Mouse (Mus musculus) adrenal gland, postnatal 36 days (tissue): Measurements from ENCODE around the gene Srp9. TPM values are rescaled to one million over a fixed set of nuclear protein-coding genes. Genes with fewer than 3 reads are reported as not detected.

Source experiments
- DNase-seq, 2 experiments: peaks; one replicate each; pipeline ENCODE4 v3.0.0; 2021; ENCODE audit warnings: mixed read lengths in 1 of 2
- long read RNA-seq, 2 experiments: library from polyadenylated mRNA; stranded (forward); transcript quantifications; one replicate each; pipeline ENCODE4 v2.0.0; 2021; ENCODE audit warnings: borderline sequencing depth in 2 of 2
- total RNA-seq, 2 experiments: library from RNA; stranded (reverse); gene quantifications; 2 replicates each; pipeline ENCODE4 v1.2.3; 2021

The Srp9 gene
- total RNA-seq: 10 to 100 TPM; 57.1 to 72.5 TPM
- long read RNA-seq, experiment 1, transcript Srp9-202 (2 exons, 823 nt): minor isoform, 6 of 152 reads
- long read RNA-seq, experiment 1, transcript Srp9-201 (3 exons, 1,367 nt): major isoform, 140 of 152 reads
- long read RNA-seq, experiment 1, partial matches to known transcripts: 2 of 152 reads
- long read RNA-seq, experiment 1, other reads (novel, unspliced or antisense): 2 of 152 reads
- long read RNA-seq, experiment 2, transcript Srp9-201 (3 exons, 1,367 nt): major isoform, 64 of 68 reads
- long read RNA-seq, experiment 2, partial matches to known transcripts: 0 of 68 reads
- long read RNA-seq, experiment 2, other reads (novel, unspliced or antisense): 0 of 68 reads

GRCm38 (mm10) chr1:182124506-182124905 is at the start of gene Srp9:
Srp9 (plus strand) TSS chr1:182124737.
- peak; percentile 99 to 100 for DNase-seq

DNA sequence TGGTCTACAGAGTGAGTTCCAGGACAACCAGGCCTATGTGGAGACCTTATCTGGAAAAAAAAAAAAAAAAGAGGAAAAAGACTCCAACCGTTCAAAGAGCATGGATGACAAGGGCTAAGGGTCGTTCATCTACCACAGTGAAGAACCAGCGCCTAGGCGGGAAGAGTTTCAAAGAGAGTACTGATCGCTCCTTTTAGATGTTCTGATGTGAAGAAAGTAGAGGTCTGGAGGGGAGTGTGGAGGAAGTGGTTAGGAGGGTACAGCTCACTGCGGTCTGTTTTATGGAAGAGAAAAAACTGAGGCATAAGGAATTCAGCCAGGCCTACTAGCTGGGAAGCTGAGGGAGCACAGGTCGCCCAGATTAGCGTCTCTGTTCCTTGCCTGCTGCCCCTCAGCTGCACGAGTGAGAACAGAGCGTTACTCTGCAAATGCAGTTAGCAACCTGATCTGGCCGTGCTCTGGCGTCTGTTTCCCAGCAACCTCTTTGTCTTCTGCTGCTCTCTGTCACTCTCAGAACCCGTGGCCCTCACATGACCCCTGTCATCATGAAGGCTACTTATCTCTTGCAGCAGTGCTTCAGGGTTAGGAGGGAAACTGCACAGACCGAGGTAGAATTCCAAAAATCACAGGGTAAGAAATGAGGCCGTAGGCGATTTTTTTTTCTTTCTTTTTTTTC is 42.7 kb upstream of the Srp9 start:
- DNase-seq: peak; percentile 62 to 67

DNA sequence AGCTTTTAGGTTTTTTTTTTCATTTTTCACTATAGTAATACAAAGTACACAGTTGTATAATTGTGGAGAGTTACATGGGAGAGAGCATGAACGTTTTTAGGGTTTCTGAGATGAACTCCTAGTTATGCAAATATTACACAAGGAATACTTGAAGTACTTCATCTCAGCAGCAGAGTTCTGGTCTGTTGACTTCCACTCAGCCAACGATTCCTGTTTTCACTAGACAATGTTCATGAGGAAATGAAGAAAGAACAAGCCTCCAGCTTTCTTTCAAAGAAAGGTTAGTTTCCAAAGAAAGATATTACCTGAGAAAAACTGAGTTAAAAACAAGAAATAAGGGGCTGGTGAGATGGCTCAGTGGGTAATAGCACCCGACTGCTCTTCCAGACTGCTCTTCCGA is 41.1 kb upstream of the Srp9 start:
- no peak for DNase-seq

DNA sequence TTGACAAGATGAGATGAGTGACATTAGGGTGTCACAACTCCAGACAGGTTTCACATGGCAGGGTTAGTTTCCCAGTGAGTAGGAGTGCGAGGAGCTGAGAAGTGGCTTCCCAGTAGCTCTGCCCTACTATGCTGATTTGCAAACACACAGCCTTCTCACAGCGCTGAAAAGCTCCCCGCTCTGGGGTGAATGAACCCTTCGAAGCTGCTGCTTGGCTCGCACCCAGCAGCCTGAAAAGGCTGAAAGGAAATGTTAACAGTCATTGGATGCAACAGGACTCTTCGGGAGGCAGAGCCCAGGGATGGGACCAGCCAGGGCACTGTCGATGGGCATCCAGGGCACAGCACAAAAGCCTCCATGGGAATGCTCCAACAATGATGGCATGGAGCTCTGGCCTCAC is 37.8 kb upstream of the Srp9 start:
- no peak for DNase-seq

DNA sequence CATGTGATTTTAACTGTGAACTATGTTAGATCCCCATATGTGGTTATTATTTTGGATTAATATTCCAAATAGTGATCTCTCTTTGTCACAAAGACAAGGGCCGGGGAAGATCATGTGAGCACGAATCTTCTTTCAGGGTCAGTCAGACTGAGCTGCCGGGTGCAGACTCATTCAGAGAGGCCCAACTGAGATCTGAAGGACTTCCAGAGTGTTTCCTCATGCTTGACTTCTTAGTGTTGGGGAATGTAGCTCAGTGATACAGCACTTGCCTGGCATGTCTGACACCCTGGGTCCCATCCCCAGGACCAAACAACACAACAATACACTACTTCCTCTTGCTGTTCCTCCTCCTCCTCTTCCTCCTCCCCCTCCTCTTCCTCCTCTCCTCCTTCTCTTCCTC is 37.2 kb upstream of the Srp9 start:
- DNase-seq: no peak

DNA sequence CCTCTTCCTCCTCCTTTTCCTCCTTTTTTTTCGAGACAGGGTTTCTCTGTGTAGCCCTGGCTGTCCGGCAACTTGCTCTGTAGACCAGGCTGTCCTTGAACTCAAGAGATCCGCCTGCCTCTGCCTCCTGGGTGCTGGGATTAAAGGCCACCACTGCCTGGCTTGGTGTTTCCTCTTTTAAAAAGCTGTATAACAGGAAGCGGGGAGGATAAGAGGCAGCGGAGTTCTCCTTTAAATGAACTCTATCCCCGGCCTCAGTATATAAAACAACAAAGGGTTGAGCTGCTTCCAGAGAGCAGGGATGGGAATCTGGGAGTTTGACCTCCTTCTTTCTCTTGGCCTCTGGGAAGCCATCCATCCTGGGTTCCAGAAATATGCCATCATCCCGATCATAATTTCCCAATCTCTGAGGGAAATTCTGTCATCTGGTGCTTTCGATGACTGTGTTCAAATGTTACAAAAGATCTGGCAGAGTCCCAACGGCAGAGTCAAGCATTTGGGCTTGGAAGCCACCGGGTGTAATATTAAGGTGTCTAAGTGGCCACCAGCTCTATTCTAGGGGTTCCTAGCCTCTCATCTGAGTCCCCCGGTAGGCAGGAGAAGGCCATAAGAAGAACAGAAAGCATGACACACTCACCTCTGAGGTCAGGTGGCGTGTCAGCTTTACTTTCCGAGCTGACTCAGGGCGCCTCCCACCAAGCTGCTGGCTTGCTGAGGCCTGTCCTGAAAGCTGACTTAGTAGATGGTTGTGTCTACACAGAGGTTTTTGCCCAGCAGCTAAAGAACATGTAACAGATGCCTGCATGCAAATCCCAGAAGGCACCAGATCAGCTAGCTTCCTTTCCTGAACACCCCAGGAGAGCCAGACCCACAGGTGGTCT is 36.5 kb upstream of the Srp9 start:
- DNase-seq: peak; percentile 57 to 61

DNA sequence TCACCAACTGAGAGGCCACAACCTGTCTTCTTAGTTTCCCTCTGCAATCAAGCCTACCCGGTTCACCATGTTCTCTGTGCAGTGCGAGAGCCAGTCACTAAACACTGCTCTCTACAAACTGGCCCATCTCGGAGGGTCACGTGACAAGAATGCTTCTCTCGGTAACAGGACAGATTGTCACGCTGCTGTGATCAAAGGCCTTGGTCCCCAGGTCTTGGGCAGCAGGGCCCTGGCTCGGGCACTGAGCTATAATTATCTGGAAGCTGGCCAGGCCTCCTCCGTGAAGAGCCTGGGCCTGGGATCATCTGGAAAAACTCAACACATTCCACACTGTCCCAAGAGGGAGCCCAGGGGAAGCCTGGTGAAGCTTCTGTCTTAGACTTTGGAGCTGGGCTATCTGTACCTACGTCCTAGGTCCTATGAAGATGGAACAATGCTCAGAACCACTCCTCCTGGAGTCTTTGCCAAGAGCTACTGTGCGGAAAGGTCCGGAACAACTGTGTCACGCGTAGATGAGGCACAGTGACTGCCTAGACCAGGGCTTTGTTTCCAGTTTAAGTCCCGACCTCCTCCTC is 35.6 kb upstream of the Srp9 start:
- DNase-seq: peak in 1 of 2 experiments; percentile 35

- no peak for DNase-seq
Measured at GRCm38 (mm10) chr1:182089600-182090297, 34.8 kb upstream of the Srp9 start.

DNA sequence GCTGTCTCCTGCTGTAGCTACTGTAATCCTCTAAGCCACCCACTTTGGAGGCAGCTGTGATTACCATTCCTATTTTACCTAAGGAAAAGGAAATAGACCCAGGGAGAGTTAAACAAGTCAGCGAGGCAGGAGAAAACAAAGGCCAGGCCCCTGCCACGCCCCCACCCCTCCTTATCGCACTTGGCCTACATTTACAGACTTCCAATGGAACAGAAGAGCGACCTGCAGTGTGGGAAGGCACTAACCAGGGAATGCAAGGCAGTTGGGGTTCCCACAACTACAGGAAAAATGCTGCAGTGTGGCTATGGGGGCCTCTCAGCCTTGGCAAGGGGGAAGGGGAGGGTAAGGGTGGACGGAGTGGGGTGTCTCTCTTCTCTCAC is 34.2 kb upstream of the Srp9 start:
- DNase-seq: no peak

- no peak for DNase-seq
Measured at GRCm38 (mm10) chr1:182091261-182091660, 33.3 kb upstream of the Srp9 start.

DNA sequence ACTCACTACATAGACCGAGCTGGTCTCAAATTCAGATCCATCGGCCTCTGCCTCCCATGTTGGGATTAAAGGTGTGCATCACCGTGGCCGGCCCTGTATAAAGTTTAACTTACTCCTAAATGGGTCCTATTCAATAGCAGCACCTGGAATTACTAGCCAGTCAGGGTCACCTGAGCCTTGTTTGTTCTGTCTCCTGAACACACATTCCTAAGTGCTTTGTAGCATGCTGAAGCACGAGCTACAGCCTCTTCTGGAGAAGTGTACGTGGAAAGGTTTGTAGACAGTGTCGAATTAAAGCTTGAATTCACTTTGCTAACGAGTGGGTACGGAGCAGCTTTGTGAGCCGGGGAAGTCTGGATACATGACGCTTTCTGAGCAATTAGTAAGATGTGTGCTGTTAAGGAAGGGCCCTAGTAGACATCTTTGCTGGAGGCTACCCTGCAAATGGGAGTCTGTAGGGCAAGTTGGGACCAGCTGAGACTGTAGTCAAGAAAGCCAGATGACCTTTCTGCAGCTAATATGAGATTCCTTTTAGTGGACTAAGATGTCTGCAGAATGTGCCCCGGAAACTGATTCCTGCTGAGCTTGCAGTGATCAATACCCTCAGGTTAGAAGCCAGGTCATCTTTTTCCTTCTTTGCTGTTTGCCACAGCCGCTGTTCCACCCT is 32.7 kb upstream of the Srp9 start:
- DNase-seq: no peak

- no peak for DNase-seq
Measured at GRCm38 (mm10) chr1:182092413-182092800, 32.1 kb upstream of the Srp9 start.

DNA sequence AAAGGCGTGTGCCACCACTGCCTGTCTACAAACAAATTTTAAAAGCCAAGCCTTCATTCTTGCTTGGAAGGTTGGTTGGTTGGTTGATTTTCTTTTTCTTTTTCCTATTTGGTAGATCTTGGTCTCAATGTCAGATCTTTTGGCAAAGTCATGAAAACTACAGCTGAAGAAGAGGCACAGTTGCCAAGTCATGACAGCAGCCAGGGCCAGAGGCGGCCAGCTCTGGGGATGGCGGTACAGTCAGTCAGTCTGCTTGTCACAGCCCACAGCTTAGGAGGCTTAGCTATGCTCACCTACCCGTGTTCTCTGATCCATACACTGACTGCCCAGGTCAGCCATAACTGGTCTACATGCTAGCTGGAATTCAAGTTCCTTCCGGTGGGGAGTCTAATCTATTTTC is 31.1 kb upstream of the Srp9 start:
- DNase-seq: peak in 1 of 2 experiments; percentile 54

- no peak for DNase-seq
Measured at GRCm38 (mm10) chr1:182094473-182095136, 29.9 kb upstream of the Srp9 start.

- no peak for DNase-seq
Measured at GRCm38 (mm10) chr1:182095240-182095741, 29.2 kb upstream of the Srp9 start.

DNA sequence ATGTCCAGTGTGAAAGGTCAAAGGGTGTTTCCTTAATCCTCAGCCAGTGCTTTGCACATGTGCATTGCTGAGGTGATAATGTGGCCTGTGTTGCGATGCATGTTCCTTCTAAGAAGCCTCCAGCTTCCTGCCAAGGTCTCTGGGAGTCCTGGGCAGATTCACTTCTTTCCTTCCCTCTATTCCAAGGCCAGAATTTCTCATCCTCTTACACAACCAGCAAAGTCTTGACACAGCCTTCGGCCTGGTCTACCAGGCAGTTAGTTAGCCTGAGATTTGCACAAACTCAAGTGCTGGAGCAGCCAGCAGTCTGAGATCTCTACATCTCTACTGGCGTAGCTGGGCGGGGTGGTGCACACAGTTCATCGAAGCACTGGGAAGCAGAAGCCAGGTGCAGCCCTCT is 27.8 kb upstream of the Srp9 start:
- no peak for DNase-seq

DNA sequence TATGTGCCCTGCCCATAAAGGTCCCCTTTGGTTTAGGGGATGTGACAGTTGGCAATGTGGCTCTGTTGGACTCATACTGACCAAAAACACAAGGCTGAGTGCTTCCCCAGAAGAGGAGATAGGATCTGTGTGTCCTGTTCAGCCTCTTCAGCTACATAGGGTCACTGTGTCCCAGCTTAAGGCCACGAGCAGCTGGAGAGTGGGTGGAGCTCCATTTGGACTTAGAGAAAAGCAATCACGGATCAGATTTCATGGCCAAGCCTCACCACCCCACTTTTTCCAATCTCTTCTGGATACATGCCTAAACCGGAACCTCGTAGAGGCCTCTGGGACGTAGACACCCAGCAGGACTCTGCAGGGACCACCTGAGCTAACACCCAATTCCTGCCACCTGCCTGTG is 25.5 kb upstream of the Srp9 start:
- DNase-seq: no peak

DNA sequence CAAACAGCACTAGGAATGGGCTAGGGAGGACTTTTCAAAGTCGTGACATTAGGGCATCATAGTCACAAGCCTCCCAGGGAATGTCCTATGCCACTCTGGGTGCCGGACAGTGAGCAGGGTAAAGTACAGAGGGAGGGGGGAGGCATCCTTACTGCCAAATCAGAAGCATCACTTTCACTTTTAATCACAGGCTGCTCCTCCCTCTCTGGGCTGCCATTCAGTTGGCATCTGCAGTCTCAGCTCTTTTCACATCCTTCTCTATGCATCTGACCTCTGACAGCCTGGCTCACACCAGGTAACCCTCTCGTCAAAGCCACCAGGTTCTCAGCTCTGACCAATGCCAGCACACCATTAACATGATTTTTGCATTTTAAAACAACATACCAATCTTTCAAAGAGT is 24.1 kb upstream of the Srp9 start:
- DNase-seq: no peak

GRCm38 (mm10) chr1:182101468-182101867 is 23.1 kb upstream of the Srp9 start:
- no peak for DNase-seq

DNA sequence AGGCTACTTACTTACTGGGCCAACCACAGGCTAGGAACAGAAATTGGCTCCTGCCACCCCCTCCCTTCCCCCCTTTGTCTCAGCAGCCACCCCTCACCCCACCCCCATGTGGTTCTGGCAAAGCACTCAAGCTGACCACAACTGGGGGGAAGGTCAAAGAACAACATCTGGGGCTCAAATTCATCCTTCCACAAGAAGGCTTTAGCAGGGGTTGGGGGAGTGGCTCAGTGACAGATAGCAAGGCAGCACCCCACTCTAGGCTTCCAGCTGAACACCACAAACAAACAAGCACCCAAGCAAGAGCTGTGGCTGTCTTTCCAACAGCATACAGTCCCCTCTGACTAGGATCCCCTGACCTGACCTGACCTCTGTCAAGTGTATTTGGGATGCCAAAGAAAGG is 21.8 kb upstream of the Srp9 start:
- DNase-seq: no peak

GRCm38 (mm10) chr1:182103436-182103835 is 21.1 kb upstream of the Srp9 start:
- no peak for DNase-seq
